Mouse (Mus musculus): ENCODE measurements around the gene Cyp2d10. TPM values are rescaled to one million over a fixed set of nuclear protein-coding genes. Genes with fewer than 3 reads are reported as not detected.

Cyp2d10 gene
- total RNA-seq, 2 experiments from 2014 or later = not detected

DNA sequence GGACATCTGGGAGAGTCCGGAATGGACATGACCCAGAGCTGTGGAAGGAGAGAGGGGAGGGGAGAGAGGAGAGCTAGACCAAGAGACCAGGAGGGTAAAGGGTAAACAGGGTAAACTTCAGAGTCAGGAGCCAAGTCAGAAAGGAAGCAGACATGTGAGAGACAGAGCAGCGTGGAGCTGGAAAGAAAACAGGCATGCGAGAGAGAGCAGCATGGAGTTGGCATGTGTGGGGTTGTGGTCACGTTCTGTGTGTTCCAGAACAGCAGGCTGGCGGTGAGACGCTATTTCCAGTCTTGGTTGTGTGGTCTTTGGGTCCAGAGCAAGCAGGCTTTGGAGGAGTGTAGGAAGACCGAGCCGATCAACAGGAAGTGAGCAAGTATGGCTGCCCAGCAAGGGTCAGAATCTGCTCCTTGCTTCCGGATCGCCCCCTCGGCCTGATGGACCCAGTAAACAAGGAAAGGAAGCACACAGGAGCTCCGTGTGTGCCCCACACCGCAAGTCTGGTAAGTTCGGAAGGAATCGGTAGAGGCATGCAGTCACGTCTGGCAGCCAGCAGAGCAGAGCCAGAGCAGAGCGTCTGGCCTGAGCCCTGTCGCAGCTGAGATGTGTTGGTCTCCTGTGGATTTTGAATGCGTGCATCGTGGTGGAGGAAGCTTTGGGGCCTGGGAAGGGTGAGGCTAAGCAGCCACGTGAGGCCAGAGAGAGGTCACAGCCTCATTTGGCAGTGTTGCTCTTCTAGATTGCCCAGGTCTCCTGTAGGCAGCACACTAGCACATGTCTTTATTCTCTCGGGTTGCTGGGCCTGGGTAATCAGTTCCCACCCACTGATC is 48.3 kb downstream of the Cyp2d10 start:
- DNase-seq = no peak

DNA sequence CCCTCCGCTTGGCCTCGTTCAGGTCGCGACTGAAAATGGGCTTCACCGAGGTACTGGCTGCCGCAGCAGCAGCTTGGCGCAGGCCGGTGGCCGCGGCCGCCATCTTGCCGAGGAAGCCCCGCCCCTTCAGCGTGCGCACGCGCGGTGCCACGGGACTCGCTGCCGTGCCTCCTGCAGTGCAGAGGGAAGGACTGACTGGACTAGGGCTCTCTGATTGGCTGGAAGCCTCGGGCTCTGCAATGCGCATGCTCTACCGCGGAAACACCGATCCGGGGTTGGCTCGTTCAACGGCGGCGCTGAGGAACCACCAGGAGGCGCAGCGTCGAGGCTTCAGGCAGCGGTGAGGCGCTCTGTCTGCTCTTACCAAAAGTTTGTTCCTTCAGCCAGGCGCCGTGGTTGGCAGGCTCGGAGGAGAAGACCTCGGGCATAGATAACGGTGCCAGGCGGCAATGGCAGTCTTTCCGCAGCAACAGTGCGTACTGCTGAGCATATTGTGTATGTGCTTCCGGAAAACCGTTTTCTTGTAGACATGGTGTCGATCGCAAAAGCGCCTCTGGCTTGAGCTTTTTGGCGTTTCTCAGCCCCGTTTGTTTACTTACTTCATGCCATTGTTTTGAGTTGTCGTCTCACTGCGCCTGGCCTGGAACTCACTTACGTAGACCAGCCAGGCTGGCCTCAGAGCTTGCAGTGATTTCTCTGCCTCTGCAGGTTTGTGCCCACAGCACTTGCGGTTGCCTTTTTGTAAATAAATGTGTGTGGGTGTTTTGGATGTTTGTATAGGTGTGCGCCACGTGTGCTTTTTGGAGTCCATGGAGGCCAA is 52.7 kb downstream of the Cyp2d10 start, which contains the start of gene Ndufa6:
Gene Ndufa6, minus strand, starts transcription at position 197 of the 820 bp plus-strand sequence.
- peak; percentile 94 to 96 for DNase-seq

- DNase-seq = no peak
Measured at GRCm38 (mm10) chr15:82353745-82354113, 53.3 kb downstream of the Cyp2d10 start.

- DNase-seq = no peak
Measured at GRCm38 (mm10) chr15:82353078-82353744, 53.8 kb downstream of the Cyp2d10 start.

Small RNAs within 50 kb of the gene (microRNA-seq; reads per million reads assigned to microRNA genes)
- gene Gm25990 = 0 reads per million in 2 experiments
- 0 reads per million in 2 experiments for gene Gm27331
- 0 reads per million in 2 experiments for gene Gm27622
- 0 reads per million in 2 experiments for gene Mir7684

Other genes with a start within 250 kb of the Cyp2d10 start
- gene Shisa8, start 194.4 kb downstream of the Cyp2d10 start, total RNA-seq (2021) = under 1 TPM; 0.72 to 0.76 TPM
- under 1 TPM; 0.30 to 0.62 TPM for gene Tnfrsf13c, start 182.8 kb downstream of the Cyp2d10 start, total RNA-seq (2021)
- 1 to 10 TPM; 2.7 to 4.0 TPM for gene Cenpm, start 162.4 kb downstream of the Cyp2d10 start, total RNA-seq (2021)
- 100 to 1,000 TPM in 1 of 2 experiments, 10 to 100 TPM in 1; 98.3 to 115 TPM for gene 1500009C09Rik, start 154.8 kb downstream of the Cyp2d10 start, total RNA-seq (2021)
- 100 to 1,000 TPM; 608 to 622 TPM for gene Sept3, start 132.3 kb downstream of the Cyp2d10 start, total RNA-seq (2021)
- not detected for gene Wbp2nl, start 108.2 kb downstream of the Cyp2d10 start, total RNA-seq (2021)
- gene Naga, start 68.3 kb downstream of the Cyp2d10 start, total RNA-seq (2021) = 10 to 100 TPM; 32.8 to 38.9 TPM
- under 1 TPM; 0.27 to 0.40 TPM for gene Pheta2, start 68.3 kb downstream of the Cyp2d10 start, total RNA-seq (2021)
- gene Smdt1, start 68.2 kb downstream of the Cyp2d10 start, total RNA-seq (2021) = 100 to 1,000 TPM; 138 to 139 TPM
- gene Ndufa6, start 52.9 kb downstream of the Cyp2d10 start, total RNA-seq (2021) = 100 to 1,000 TPM; 203 to 209 TPM
- gene Cyp2d22, start 26.9 kb downstream of the Cyp2d10 start, total RNA-seq (2021) = 10 to 100 TPM; 40.9 to 47.4 TPM
- gene Cyp2d11, start 13.2 kb downstream of the Cyp2d10 start, total RNA-seq (2021) = not detected
- not detected for gene Cyp2d9, start 26.2 kb upstream of the Cyp2d10 start, total RNA-seq (2021)
- gene Cyp2d12, start 147.9 kb upstream of the Cyp2d10 start, total RNA-seq (2021) = not detected
- not detected for gene Cyp2d34, start 213.8 kb upstream of the Cyp2d10 start, total RNA-seq (2021)